Mouse (Mus musculus) ZHBTc4 (cell line): Measurements from ENCODE around the gene Best1.
A peak's percentile ranks its signal among the peaks of the same experiment; 100 is the strongest.

Experiments
- DNase-seq: peaks from one replicate; pipeline ENCODE4 v3.0.0-alpha.2; 2011; ENCODE audit warnings: low read depth, low spot score

Best1 gene

GRCm38 (mm10) chr19:10001206-10001969, at the start of gene Best1, which contains the start of gene Rab3il1:
Gene Best1, minus strand, starts transcription at chr19:10001633.
Gene Rab3il1, plus strand, starts transcription at chr19:10001669.
- no peak for DNase-seq

DNA sequence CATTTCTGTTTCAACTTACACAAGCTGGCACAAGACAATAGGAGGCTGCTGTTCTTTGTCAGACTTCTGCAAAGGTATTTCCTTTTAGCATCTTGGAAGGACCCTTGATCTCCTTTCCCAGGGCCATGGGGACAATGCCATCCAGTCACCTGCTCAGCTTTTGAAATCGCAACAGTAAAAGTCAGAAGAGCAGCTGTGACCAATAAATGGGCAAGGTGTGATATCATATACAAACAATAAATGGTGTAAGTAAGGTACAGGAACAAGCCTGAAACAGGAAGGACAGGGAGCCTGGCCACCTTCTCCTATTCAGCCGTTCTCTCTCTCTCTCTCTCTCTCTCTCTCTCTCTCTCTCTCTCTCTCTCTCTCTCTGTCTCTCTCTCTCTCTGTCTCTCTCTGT, 49.0 kb upstream of the Best1 start:
- no peak for DNase-seq

DNA sequence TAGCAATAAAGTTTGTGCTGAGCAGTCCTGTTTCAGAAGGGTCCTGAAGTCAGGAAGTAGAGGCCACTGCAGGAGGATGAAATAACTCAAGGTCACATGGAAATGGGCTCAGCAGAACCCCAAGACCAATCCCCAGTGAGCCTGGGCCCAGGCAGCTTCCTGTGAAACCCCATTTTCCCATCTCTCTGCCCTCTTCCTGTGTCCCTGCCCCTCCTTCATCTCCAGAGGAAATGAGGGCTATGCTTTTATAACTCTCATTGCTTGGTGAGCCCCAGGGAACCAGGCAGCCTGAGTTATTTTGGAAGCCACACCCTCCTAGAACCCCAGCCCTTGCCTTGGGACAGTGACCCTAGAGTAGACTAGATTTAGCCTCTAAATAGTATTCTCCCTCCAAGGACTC, 48.1 kb upstream of the Best1 start:
- no peak for DNase-seq

GRCm38 (mm10) chr19:10046983-10047382, 45.5 kb upstream of the Best1 start:
- no peak for DNase-seq

DNA sequence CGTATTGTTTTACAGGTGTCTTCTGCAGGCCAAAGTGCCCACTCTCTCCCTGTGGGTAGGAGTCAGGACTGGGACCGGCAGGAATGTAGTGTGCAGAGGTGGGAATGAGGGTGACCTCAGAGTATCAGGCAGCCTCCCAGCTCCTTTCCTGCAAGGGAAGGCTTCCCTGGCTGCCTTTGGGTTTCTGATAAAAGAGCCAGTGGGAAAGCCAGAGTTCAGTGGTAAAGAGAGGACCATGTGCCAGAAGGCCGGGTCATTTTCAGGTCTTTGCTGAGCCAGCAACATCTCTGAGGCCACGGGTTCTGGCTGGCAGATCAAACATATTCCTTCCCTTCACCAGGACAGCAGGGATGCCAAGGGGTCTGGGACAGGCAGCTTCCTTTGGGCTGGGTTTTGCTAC, 44.9 kb upstream of the Best1 start:
- DNase-seq, result no peak

- DNase-seq, result no peak
Measured at GRCm38 (mm10) chr19:10045707-10046106, 44.3 kb upstream of the Best1 start.

- DNase-seq, result no peak
Measured at GRCm38 (mm10) chr19:10043643-10044042, 42.2 kb upstream of the Best1 start.

DNA sequence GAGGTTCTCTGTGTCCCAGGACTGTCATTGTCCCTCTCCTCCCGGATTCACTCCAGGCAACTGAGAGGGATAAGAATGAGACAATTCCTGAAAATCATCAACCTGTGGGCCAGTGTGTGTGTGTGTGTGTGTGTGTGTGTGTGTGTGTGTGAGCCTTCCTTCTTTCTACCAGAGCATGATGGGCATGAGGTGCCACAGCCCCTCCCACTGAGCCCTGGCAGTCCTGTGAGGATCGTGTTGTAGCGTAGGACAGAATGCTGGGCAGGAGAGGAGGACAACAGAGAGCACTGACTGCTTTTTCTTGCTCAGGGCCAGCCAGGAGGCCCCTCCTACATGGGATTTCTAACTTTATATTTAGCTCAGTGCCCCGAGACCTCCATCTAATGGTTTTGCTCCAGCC, 41.4 kb upstream of the Best1 start:
- DNase-seq, result no peak

- DNase-seq, result no peak
Measured at GRCm38 (mm10) chr19:10042232-10042631, 40.8 kb upstream of the Best1 start.

DNA sequence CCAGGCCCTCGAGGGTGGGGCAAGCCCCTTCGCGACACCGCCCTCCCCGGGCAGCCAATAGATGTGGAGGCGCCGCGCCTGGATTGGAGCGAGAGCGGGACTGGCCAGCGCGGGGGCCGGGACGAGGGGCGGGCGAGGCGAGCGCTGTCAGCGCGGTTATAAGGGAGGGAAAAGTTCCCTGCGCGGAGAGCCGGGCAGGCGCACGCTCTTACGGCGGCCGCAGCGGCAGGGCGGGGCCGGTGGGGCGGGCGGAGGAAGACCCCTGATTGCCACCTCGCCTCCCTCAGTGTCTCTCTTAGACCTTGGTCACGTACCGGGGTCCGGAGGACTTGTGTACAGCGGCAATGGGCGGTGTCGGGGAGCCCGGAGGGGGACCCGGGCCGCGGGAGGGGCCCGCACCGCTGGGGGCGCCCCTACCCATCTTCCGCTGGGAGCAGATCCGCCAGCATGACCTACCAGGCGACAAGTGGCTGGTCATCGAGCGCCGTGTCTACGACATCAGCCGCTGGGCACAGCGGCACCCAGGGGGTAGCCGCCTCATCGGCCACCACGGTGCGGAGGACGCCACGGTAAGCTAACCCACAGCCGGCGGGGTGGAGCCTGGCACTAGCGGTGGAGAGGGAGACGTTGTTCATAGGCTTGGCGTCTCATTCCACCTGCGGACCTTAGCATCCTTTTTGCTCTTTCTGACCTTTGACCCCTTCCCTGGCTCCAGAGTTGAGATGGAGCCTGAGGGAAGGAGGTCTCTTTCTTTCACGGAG, 40.1 kb upstream of the Best1 start, which contains the start of gene Fads3:
Gene Fads3 (plus strand): TSS at position 182 of the 761 bp plus-strand sequence.
- DNase-seq, result peak; percentile 56

DNA sequence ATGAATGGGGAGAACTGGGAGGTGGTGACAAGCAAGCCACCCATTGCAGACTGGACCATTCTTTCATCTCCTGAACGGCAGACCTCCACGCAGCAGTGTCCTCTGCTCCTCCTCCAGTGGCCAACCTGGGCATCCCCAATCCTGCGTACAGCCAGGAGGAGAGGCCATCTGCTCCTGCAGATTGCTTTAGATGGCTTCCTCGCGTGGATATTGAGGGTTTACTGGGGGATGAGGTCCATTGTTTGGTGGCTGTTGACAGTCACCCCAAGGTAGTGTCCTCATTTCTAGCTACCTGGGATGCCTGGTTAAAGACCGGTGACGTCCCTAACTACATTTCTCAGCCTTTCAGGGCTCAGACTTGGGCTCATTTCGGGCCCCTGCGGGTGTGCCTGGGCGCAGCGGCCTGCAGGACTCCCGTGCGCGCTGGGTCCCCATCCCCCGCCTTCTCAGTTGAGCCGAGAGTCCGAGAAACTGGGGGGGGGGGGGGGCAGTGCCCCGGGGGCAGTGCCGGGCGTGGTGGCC, 39.5 kb upstream of the Best1 start:
- no peak for DNase-seq

- peak; percentile 71 for DNase-seq
Measured at GRCm38 (mm10) chr19:10039615-10040014, 38.2 kb upstream of the Best1 start.

DNA sequence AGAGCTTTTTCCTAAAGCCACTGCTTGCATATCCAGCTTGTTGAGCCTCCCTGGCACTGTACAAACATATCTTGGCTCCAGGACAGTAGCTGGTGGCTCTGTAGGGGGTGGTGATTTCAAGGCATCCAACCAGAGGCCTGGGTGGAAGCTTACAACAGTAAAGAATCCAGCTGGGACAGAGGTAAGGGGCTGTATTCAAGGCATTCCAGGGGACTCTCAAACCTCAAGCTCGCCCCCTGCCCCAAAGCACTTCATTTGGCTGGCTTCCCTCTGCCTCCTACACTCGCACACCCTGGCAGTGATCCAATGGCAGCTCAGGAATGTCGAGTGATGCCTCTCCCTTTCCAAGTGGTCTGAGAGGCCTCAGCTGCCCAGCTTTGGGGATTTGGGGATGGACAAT, 37.5 kb upstream of the Best1 start:
- DNase-seq, result no peak

- DNase-seq, result no peak
Measured at GRCm38 (mm10) chr19:10038364-10038763, 36.9 kb upstream of the Best1 start.

GRCm38 (mm10) chr19:10037534-10037933, 36.1 kb upstream of the Best1 start:
- no peak for DNase-seq

DNA sequence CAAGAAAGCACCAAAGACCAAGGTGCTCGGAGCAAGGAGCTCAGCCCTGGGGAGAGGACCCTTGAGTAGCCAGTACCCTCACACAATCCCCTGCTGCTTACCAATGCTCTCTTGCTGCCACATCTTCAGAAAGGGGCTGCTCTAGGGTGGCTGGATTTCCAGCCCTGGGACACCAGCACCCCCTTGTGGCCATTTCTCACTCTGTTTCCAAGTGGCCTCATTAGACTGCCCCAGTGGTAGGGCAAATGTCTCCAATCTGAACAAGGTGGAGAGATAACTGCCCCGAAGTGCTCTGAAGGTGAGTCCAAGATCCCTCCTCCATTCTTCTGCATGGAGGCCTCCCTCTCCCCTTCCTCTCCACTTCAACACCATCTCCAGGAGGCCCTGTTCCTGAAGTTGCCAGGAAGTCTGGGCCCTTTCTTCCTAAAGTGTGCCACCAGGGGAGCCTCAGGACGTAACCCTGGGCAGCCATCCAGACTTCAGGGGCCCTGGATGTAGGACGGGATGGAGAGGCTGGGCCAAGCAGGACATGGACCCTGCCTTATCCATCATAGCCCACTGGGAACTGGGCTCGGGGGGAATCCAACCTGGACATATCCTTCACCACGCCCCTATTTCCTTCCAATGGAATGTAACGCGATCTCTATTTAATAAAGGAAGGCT, 33.5 kb upstream of the Best1 start:
- DNase-seq, result peak; percentile 84

GRCm38 (mm10) chr19:10034356-10034755, 32.9 kb upstream of the Best1 start:
- DNase-seq, result no peak

GRCm38 (mm10) chr19:10033211-10033973, 32.0 kb upstream of the Best1 start:
- peak; percentile 79 for DNase-seq

DNA sequence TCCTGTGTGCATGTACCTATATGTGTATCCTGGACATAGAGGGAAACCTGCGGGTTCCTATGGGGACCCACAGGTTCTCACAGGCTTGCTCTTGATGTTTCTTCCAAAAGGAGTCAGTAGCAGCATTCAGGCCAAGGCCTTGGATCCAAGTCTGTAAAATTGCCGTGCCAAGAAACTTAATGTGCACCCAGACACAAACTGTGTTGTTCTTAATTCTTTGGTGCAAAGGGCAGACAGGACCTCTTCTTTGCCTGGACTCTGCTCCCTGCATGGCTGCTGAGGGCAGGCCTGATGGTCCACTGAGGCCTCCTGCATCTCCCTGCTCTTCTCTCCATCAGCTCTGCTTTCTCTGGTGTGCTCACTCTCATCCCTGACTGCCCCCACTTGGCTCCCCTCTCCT, 28.3 kb upstream of the Best1 start:
- no peak for DNase-seq

- no peak for DNase-seq
Measured at GRCm38 (mm10) chr19:10025169-10025875, 23.9 kb upstream of the Best1 start.

- no peak for DNase-seq
Measured at GRCm38 (mm10) chr19:10023304-10023758, 21.9 kb upstream of the Best1 start.
